Comparison of ENCODE assay signal across 16 mouse cellular contexts in genomic region chr17:30148320-30148719, GRCm38 (mm10).
DNase-seq lines count a peak whose midpoint lies in the region; ATAC-seq lines count a peak whose summit lies in the region.
"Had no signal": no experiment of that assay in that cellular context is flagged by ENCODE, and none has a peak within 500 bp of the region (broad histone marks: within the 10 kb centered on the region; RNA-seq: fewer than 3 reads in every experiment).

No protein-coding gene starts in this region.

- H3K4me1 ChIP-seq in heart, embryonic 13.5 days: peaks cover 95% of the 10 kb centered on the region
- H3K4me1 ChIP-seq in midbrain, embryonic 14.5 days (ENCODE audit: control insufficient read depth, insufficient read depth, low read length): peaks cover 55% of the 10 kb centered on the region
- peaks cover 71% of the 10 kb centered on the region for H3K4me1 ChIP-seq in midbrain, embryonic 13.5 days (replicated peaks)
- peaks cover 49% of the 10 kb centered on the region for H3K4me1 ChIP-seq in midbrain, embryonic 16.5 days (ENCODE audit: control insufficient read depth, insufficient read depth, low read length)

- H3K4me2 ChIP-seq in heart, embryonic 13.5 days: peak overlapping the region; percentile 21
- H3K4me2 ChIP-seq in midbrain, embryonic 14.5 days (ENCODE audit: low read length): no peak overlapping the region
- no peak overlapping the region for H3K4me2 ChIP-seq in midbrain, embryonic 13.5 days (replicated peaks)
- H3K4me2 ChIP-seq in midbrain, embryonic 16.5 days (ENCODE audit: low read length): no peak overlapping the region
- H3K4me2 ChIP-seq: stomach, embryonic 15.5 days had no signal

- 46% methylated on average over 6 of the region's 6 CpGs for WGBS in heart, embryonic 13.5 days
- WGBS in midbrain, embryonic 14.5 days: 64% methylated on average over 6 of the region's 6 CpGs
- WGBS in midbrain, embryonic 13.5 days: 57% methylated on average over 6 of the region's 6 CpGs
- 47% methylated on average over 6 of the region's 6 CpGs for WGBS in midbrain, embryonic 16.5 days

- H3K36me3 ChIP-seq in heart, embryonic 13.5 days: no peaks in the 10 kb centered on the region
- H3K36me3 ChIP-seq in midbrain, embryonic 14.5 days (ENCODE audit: control insufficient read depth, insufficient read depth, low read length): no peaks in the 10 kb centered on the region
- no peaks in the 10 kb centered on the region for H3K36me3 ChIP-seq in midbrain, embryonic 13.5 days
- no peaks in the 10 kb centered on the region for H3K36me3 ChIP-seq in midbrain, embryonic 16.5 days (ENCODE audit: control insufficient read depth, insufficient read depth, low read length)
- H3K36me3 ChIP-seq: stomach, embryonic 15.5 days had no signal

- H3K27ac ChIP-seq in heart, embryonic 13.5 days (replicated peaks): peak overlapping the region; percentile 90
- peak overlapping the region; percentile 55 for H3K27ac ChIP-seq in midbrain, embryonic 14.5 days (replicated peaks; ENCODE audit: low read depth, low read length)
- no peak overlapping the region for H3K27ac ChIP-seq in midbrain, embryonic 13.5 days
- peak overlapping the region; percentile 50 for H3K27ac ChIP-seq in midbrain, embryonic 16.5 days (ENCODE audit: low read length)
- H3K27ac ChIP-seq: kidney, postnatal 0 days; macrophage; stomach, embryonic 15.5 days had no signal

- no peaks in the 10 kb centered on the region for H3K9me3 ChIP-seq in heart, embryonic 13.5 days
- no peaks in the 10 kb centered on the region for H3K9me3 ChIP-seq in midbrain, embryonic 14.5 days (ENCODE audit: control insufficient read depth, low read length)
- no peaks in the 10 kb centered on the region for H3K9me3 ChIP-seq in midbrain, embryonic 13.5 days
- no peaks in the 10 kb centered on the region for H3K9me3 ChIP-seq in midbrain, embryonic 16.5 days (replicated peaks; ENCODE audit: control insufficient read depth, low read length, poor library complexity, severe bottlenecking)
- H3K9me3 ChIP-seq: stomach, embryonic 15.5 days had no signal

- H3K27me3 ChIP-seq in heart, embryonic 13.5 days (replicated peaks): no peaks in the 10 kb centered on the region
- no peaks in the 10 kb centered on the region for H3K27me3 ChIP-seq in midbrain, embryonic 14.5 days (ENCODE audit: control insufficient read depth, insufficient read depth, low read length)
- H3K27me3 ChIP-seq in midbrain, embryonic 13.5 days: no peaks in the 10 kb centered on the region
- no peaks in the 10 kb centered on the region for H3K27me3 ChIP-seq in midbrain, embryonic 16.5 days (ENCODE audit: control insufficient read depth, insufficient read depth, low read depth, low read length)
- H3K27me3 ChIP-seq: stomach, embryonic 15.5 days had no signal

- peak overlapping the region; percentile 38 for H3K9ac ChIP-seq in heart, embryonic 13.5 days
- no peak overlapping the region for H3K9ac ChIP-seq in midbrain, embryonic 14.5 days (replicated peaks; ENCODE audit: low read length)
- H3K9ac ChIP-seq in midbrain, embryonic 13.5 days (replicated peaks): no peak overlapping the region
- H3K9ac ChIP-seq in midbrain, embryonic 16.5 days (ENCODE audit: low read depth, low read length): 0 out of 2 replicates have a peak overlapping the region, but pooled peaks have one; percentile 30
- H3K9ac ChIP-seq: stomach, embryonic 15.5 days had no signal

- no peak for ATAC-seq in heart, embryonic 13.5 days (ENCODE audit: extremely low read depth, insufficient number of reproducible peaks, low FRiP score, low TSS enrichment)
- no peak for ATAC-seq in midbrain, embryonic 14.5 days (ENCODE audit: low FRiP score, low TSS enrichment)
- ATAC-seq in midbrain, embryonic 13.5 days: no peak; the same call in 1 of the 2 replicates
- ATAC-seq in midbrain, embryonic 16.5 days: no peak
- ATAC-seq: intestine, postnatal 0 days had no signal

- DNase-seq in adrenal gland, adult 8-10 months: peak; percentile 34
- no peak for DNase-seq in adrenal gland, postnatal 25 days
- no peak for DNase-seq in heart, postnatal 4 days
- no peak for DNase-seq in midbrain, embryonic 14.5 days
- no peak for DNase-seq in frontal cortex, postnatal 14 days (ENCODE audit: low spot score in 2 of 2)
- DNase-seq: cerebellum, adult 11 months; cerebellum, postnatal 36 days; retina, postnatal 1 day; thymus, postnatal 14 days had no signal

- H3K4me3 ChIP-seq in heart, embryonic 13.5 days: no peak overlapping the region
- H3K4me3 ChIP-seq in midbrain, embryonic 14.5 days (replicated peaks; ENCODE audit: low read depth, low read length): no peak overlapping the region
- no peak overlapping the region for H3K4me3 ChIP-seq in midbrain, embryonic 13.5 days (replicated peaks)
- no peak overlapping the region for H3K4me3 ChIP-seq in midbrain, embryonic 16.5 days (ENCODE audit: low read depth, low read length)
- H3K4me3 ChIP-seq: stomach, embryonic 15.5 days had no signal

Comparison
In these comparisons a context has a peak if more than half of its experiments do, and no peak if none do; other contexts are left out.
1. H3K9ac ChIP-seq: peak in heart, embryonic 13.5 days (single experiment) and midbrain, embryonic 16.5 days (single experiment); none in midbrain, embryonic 14.5 days (single experiment) and midbrain, embryonic 13.5 days (single experiment).